Mouse (Mus musculus) myocyte (in vitro differentiated cells): ENCODE results near the gene Rad1.

ENCODE experiments used
- E2F4 ChIP-seq: IDR thresholded peaks from one replicate; pipeline ENCODE4 v1.6.1; 2011; ENCODE audit warnings: mild to moderate bottlenecking, control low read depth, moderate library complexity; ENCODE audit not compliant: insufficient read depth
- MAX ChIP-seq: IDR thresholded peaks from one replicate; pipeline ENCODE4 v1.6.1; 2011; ENCODE audit warnings: low read depth, mild to moderate bottlenecking, control low read depth
- POLR2A ChIP-seq: IDR thresholded peaks from one replicate; pipeline ENCODE4 v1.6.1; 2011; ENCODE audit warnings: low read depth, mild to moderate bottlenecking, control low read depth, moderate library complexity; ENCODE audit not compliant: insufficient read length
- REST ChIP-seq: IDR thresholded peaks from one replicate; pipeline ENCODE4 v1.6.1; 2011; ENCODE audit warnings: mild to moderate bottlenecking, control low read depth, moderate library complexity; ENCODE audit not compliant: insufficient read depth, insufficient read length
- SRF ChIP-seq: IDR thresholded peaks from one replicate; pipeline ENCODE4 v1.6.1; 2011; ENCODE audit warnings: low read depth; ENCODE audit not compliant: control insufficient read depth, insufficient read length
- TCF12 ChIP-seq: IDR thresholded peaks from one replicate; pipeline ENCODE4 v1.6.1; 2011; ENCODE audit warnings: mild to moderate bottlenecking, control low read depth; ENCODE audit not compliant: poor library complexity, insufficient read depth, severe bottlenecking
- TCF3 ChIP-seq: IDR thresholded peaks from one replicate; pipeline ENCODE4 v1.6.1; 2011; ENCODE audit warnings: low read depth, control low read depth; ENCODE audit not compliant: insufficient read length

DNA sequence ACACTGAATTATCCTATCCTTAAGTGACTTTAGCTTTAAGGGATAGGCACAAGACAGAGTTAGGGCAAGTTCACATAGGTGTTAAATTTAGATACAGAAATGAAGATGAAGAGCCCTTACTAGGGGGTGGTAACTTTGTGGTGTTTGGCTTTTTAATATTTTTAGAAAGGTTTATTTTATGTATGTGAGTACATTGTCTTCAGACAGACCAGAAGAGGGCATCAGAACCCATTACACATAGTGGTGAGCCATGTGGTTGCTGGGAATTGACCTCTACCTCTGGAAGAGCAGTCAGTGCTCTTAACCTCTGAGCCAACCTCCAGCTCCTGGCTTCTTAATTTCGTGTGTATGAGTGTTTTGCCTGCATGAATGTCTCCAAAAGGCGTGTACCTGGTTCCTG is 1.4 kb downstream of the Rad1 start:
- TF ChIP-seq TCF3 = no peak
- no peak for TF ChIP-seq TCF12
- TF ChIP-seq E2F4 = no peak
- peak; percentile 41 for TF ChIP-seq MAX
- no peak for TF ChIP-seq SRF
- TF ChIP-seq POLR2A = no peak
- no peak for TF ChIP-seq REST
